Mouse (Mus musculus): ENCODE measurements at regions not wholly inside any gene's neighbourhood (a gene's known extent, or its start where the extent isn't known, plus 50 kb on each side); places are given as distances from the start of the nearest gene placed in this dataset.

DNA sequence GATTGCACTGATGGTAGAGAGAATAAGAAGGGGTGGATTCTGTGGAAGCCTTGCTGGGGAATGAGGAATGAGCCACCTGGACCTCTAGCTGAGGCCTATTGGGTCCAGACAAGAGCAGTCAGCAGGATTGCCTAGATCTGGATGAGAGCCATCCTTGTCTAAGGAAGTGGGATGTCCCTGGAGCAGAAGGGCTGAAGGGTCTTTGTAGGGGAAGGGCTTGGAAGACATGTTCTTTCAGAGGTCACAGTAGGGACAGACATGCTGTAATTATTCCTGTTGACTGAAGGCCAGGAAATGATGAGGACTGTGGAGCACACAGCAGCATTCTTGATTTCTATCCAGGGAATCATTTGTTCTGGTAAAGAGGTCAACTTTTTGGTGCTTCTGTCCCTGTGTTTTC lies 86.2 kb upstream of the Nectin3 start:
- DNase-seq, result no peak

- no peak for DNase-seq
Observed at GRCm38 (mm10) chr16:46581115-46581514, 82.8 kb upstream of the Nectin3 start.

GRCm38 (mm10) chr16:46574221-46574620 lies 75.9 kb upstream of the Nectin3 start:
- no peak for DNase-seq

DNA sequence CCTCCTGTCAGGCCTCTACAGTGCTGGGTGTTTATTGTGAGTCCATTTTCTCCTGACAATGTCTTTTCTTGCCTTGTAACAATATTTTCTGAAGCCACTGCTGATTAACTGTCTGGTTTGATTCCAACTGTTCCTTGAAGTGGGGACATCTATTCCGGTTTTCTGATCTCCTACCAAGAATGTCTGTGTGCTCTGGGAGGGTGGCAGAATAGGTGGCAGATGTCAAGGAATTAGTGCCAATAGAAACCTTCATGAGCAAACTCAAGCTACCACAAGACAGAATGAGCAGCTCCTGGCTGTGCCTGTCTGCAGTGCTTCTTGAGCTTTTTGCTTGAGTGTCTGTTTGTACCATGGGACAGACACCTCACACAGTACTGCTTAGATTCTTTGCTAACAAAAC lies 69.1 kb upstream of the Nectin3 start:
- no peak for DNase-seq

- peak; percentile 75 for DNase-seq
Observed at GRCm38 (mm10) chr16:46566020-46566581, 67.8 kb upstream of the Nectin3 start.

DNA sequence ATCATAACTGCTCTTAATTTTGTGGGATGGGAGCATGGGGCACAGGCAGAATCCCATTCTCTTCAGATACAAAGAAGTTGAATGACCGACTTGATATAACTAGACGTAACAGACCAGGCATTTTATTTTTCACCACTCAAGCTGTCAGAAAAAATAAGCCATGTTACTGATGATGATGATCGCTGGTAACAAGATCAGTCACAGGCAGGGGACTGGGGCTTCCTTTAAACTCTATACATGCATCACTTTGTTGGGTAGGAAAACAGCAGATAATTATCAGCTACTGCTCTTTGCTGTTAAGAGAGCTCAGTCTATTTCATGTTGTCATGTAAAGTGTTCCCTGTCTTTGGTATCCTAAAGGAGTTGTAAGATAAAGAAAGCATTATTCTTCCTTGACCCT lies 59.0 kb upstream of the Nectin3 start:
- no peak for DNase-seq

DNA sequence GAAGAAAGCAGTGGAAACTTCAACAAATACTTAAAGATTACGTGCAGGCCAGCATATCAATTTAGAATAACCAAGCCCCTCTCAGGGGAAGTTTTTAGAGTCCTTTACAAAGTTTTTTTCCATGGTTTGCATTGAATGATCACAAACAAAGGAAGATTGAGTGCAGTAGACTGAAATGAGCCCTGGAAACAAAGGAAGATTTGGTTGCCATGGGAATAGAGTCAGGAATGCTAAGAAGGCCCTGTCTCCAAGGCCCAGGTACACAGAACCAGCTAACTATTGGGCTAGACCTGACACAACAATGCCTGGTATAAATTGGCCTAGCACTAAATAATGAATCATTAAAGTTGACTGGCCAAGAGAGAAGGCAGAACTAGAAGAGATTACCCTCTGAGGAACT lies 49.9 kb upstream of the Nectin3 start:
- DNase-seq, result no peak
